Mouse (Mus musculus) lung, embryonic 16.5 days (tissue): ENCODE measurements around the gene Clstn1. TPM values are rescaled to one million over a fixed set of nuclear protein-coding genes. Genes with fewer than 3 reads are reported as not detected.

Experiments
- ATAC-seq: fragments of 200-750 bp; cut with Nextera tagmentation; 2 replicates; pipeline ENCODE4 v1.8.0; 2017; ENCODE audit warnings: low read depth, mild to moderate bottlenecking, moderate library complexity
- H3K27ac ChIP-seq: fragments of 300-500 bp; sonication (generic); 2 replicates; pipeline ENCODE4 v1.5.1; 2014; ENCODE audit warnings: mild to moderate bottlenecking, control low read depth, low read length
- H3K27me3 ChIP-seq: fragments of 300-500 bp; sonication (generic); 2 replicates; pipeline ENCODE4 v1.6.1; 2014; ENCODE audit warnings: low read depth, low read length, mixed read lengths; ENCODE audit not compliant: control insufficient read depth, insufficient read depth
- H3K36me3 ChIP-seq: fragments of 300-500 bp; sonication (generic); 2 replicates; pipeline ENCODE4 v1.6.1; 2014; ENCODE audit warnings: low read length; ENCODE audit not compliant: control insufficient read depth, insufficient read depth
- H3K4me1 ChIP-seq: fragments of 300-500 bp; sonication (generic); replicated peaks from 2 replicates; pipeline ENCODE4 v1.6.1; 2014; ENCODE audit warnings: low read length, mixed read lengths; ENCODE audit not compliant: control insufficient read depth, insufficient read depth
- H3K4me2 ChIP-seq: fragments of 300-500 bp; sonication (generic); 2 replicates; pipeline ENCODE4 v1.6.1; 2014; ENCODE audit warnings: low read depth, low read length, control low read depth
- H3K4me3 ChIP-seq: fragments of 300-500 bp; sonication (generic); 2 replicates; pipeline ENCODE4 v1.5.1; 2014; ENCODE audit warnings: mild to moderate bottlenecking, low read length, control low read depth
- H3K9ac ChIP-seq: fragments of 300-500 bp; sonication (generic); 2 replicates; pipeline ENCODE4 v1.6.1; 2014; ENCODE audit warnings: low read length, control low read depth
- H3K9me3 ChIP-seq: fragments of 300-500 bp; sonication (generic); 2 replicates; pipeline ENCODE4 v1.6.1; 2016; ENCODE audit warnings: low read length; ENCODE audit not compliant: control insufficient read depth
- WGBS: fragments of 180-500 bp; shearing (Covaris S2); extraction: QIAGEN DNeasy Blood & Tissue Kit; methylation state at CpG from one replicate; pipeline ENCODE4 v1.1.7; 2014; 5-methylcytosine and 5-hydroxymethylcytosine counted together
- polyA plus RNA-seq: library from polyadenylated mRNA; unstranded; fragments of >200 nt; fragmentation: Nextera tagmentation; extraction: Ambion mirVana; gene quantifications from 2 replicates; pipeline ENCODE4 v1.2.1, GENCODE M21; 2015

Gene Clstn1
- polyA plus RNA-seq, 1 experiment from 2014 or later, result 13.6 TPM

- Histone ChIP-seq H3K9ac (peak overlapping the region; percentile 14; the same call in 1 of the 2 replicates), H3K27me3 (no peaks in the 10 kb centered on the region), H3K4me1 (peaks cover 41% of the 10 kb centered on the region), H3K4me3 (no peak overlapping the region), H3K27ac (peak overlapping the region; percentile 56; the same call in 1 of the 2 replicates), H3K36me3 (no peaks in the 10 kb centered on the region), H3K9me3 (0 out of 2 replicates have a peak, but pooled peaks cover 2% of the 10 kb centered on the region), H3K4me2 (peak overlapping the region; percentile 34)
- WGBS, result 21% methylated on average over 7 of the region's 7 CpGs
- ATAC-seq, result 0 out of 2 replicates have a peak, but pooled peaks have one; percentile 6
These were observed 23.3 kb upstream of the Clstn1 start for GRCm38 (mm10) chr4:149562905-149563347.

GRCm38 (mm10) chr4:149563941-149564361, 22.3 kb upstream of the Clstn1 start:
- no peak overlapping the region for H3K27ac ChIP-seq
- H3K36me3 ChIP-seq, result no peaks in the 10 kb centered on the region
- H3K4me2 ChIP-seq, result no peak overlapping the region
- 0 out of 2 replicates have a peak, but pooled peaks cover 2% of the 10 kb centered on the region for H3K9me3 ChIP-seq
- no peak for ATAC-seq
- peaks cover 45% of the 10 kb centered on the region for H3K4me1 ChIP-seq
- H3K27me3 ChIP-seq, result no peaks in the 10 kb centered on the region
- 65% methylated on average over 10 of the region's 10 CpGs for WGBS
- no peak overlapping the region for H3K9ac ChIP-seq
- H3K4me3 ChIP-seq, result no peak overlapping the region

GRCm38 (mm10) chr4:149564452-149565407, 21.5 kb upstream of the Clstn1 start:
- Histone ChIP-seq H3K9ac (no peak overlapping the region), H3K36me3 (no peaks in the 10 kb centered on the region), H3K27me3 (no peaks in the 10 kb centered on the region), H3K4me2 (peak overlapping the region; percentile 18), H3K4me3 (no peak overlapping the region), H3K4me1 (peaks cover 53% of the 10 kb centered on the region), H3K9me3 (0 out of 2 replicates have a peak, but pooled peaks cover 2% of the 10 kb centered on the region), H3K27ac (peak overlapping the region; percentile 56)
- ATAC-seq, result peak; percentile 85
- 35% methylated on average over 20 of the region's 20 CpGs for WGBS

GRCm38 (mm10) chr4:149567432-149568026, 18.7 kb upstream of the Clstn1 start:
- Histone ChIP-seq H3K27ac (peak overlapping the region; percentile 19), H3K9ac (no peak overlapping the region), H3K4me2 (no peak overlapping the region), H3K4me3 (no peak overlapping the region), H3K9me3 (no peaks in the 10 kb centered on the region), H3K36me3 (no peaks in the 10 kb centered on the region), H3K4me1 (peaks cover 67% of the 10 kb centered on the region), H3K27me3 (no peaks in the 10 kb centered on the region)
- ATAC-seq, result peak; percentile 13; the same call in 1 of the 2 replicates
- 27% methylated on average over 8 of the region's 8 CpGs for WGBS

- H3K9ac ChIP-seq, result no peak overlapping the region
- no peak overlapping the region for H3K27ac ChIP-seq
- peaks cover 66% of the 10 kb centered on the region for H3K4me1 ChIP-seq
- 24% methylated on average over 6 of the region's 6 CpGs for WGBS
- no peak for ATAC-seq
- no peaks in the 10 kb centered on the region for H3K27me3 ChIP-seq
- no peak overlapping the region for H3K4me2 ChIP-seq
- H3K9me3 ChIP-seq, result no peaks in the 10 kb centered on the region
- no peaks in the 10 kb centered on the region for H3K36me3 ChIP-seq
- no peak overlapping the region for H3K4me3 ChIP-seq
These were observed 17.6 kb upstream of the Clstn1 start for GRCm38 (mm10) chr4:149568622-149569021.

- peaks cover 55% of the 10 kb centered on the region for H3K4me1 ChIP-seq
These were observed 16.3 kb upstream of the Clstn1 start for GRCm38 (mm10) chr4:149569781-149570497.

GRCm38 (mm10) chr4:149570498-149570863, 15.8 kb upstream of the Clstn1 start:
- ATAC-seq, result no peak
- Histone ChIP-seq H3K9me3 (no peaks in the 10 kb centered on the region), H3K9ac (no peak overlapping the region), H3K4me3 (no peak overlapping the region), H3K27me3 (no peaks in the 10 kb centered on the region), H3K27ac (no peak overlapping the region), H3K4me2 (no peak overlapping the region), H3K36me3 (no peaks in the 10 kb centered on the region), H3K4me1 (peaks cover 49% of the 10 kb centered on the region)
- whole genome bisulfite sequencing, result 65% methylated on average over 4 of the region's 4 CpGs

More at GRCm38 (mm10) chr4:149569781-149570497, 16.3 kb upstream of the Clstn1 start:
- Histone ChIP-seq H3K9ac (no peak overlapping the region), H3K27ac (no peak overlapping the region), H3K4me2 (no peak overlapping the region), H3K9me3 (no peaks in the 10 kb centered on the region), H3K36me3 (no peaks in the 10 kb centered on the region), H3K4me3 (no peak overlapping the region), H3K27me3 (no peaks in the 10 kb centered on the region)
- ATAC-seq, result no peak
- 69% methylated on average over 6 of the region's 6 CpGs for WGBS

GRCm38 (mm10) chr4:149571209-149571608, 15.1 kb upstream of the Clstn1 start:
- H3K9me3 ChIP-seq, result no peaks in the 10 kb centered on the region
- no peak overlapping the region for H3K4me3 ChIP-seq
- ATAC-seq, result peak; percentile 26
- H3K36me3 ChIP-seq, result no peaks in the 10 kb centered on the region
- H3K27me3 ChIP-seq, result no peaks in the 10 kb centered on the region
- peak overlapping the region; percentile 32 for H3K4me2 ChIP-seq
- peak overlapping the region; percentile 41 for H3K9ac ChIP-seq
- H3K27ac ChIP-seq, result peak overlapping the region; percentile 88
- H3K4me1 ChIP-seq, result peaks cover 49% of the 10 kb centered on the region
- 50% methylated on average over 5 of the region's 5 CpGs for WGBS
